Mouse (Mus musculus) thymus, adult 2 months (tissue): Measurements from ENCODE around the gene Rnasek.

ENCODE experiments used
- CTCF ChIP-seq: fragments of 200-500 bp; IDR thresholded peaks from 2 replicates; pipeline ENCODE4 v1.5.1; 2012; ENCODE audit warnings: mild to moderate bottlenecking, control low read depth, low read length, moderate library complexity, borderline replicate concordance; ENCODE audit not compliant: control insufficient read depth, poor library complexity, insufficient read depth; ENCODE audit errors: extremely low read depth
- POLR2A ChIP-seq: fragments of 200-500 bp; IDR thresholded peaks from 2 replicates; pipeline ENCODE4 v1.6.1; 2012; ENCODE audit warnings: mild to moderate bottlenecking, low read length, control low read depth, moderate library complexity; ENCODE audit not compliant: control insufficient read depth, poor library complexity, insufficient read depth; ENCODE audit errors: extremely low read depth

DNA sequence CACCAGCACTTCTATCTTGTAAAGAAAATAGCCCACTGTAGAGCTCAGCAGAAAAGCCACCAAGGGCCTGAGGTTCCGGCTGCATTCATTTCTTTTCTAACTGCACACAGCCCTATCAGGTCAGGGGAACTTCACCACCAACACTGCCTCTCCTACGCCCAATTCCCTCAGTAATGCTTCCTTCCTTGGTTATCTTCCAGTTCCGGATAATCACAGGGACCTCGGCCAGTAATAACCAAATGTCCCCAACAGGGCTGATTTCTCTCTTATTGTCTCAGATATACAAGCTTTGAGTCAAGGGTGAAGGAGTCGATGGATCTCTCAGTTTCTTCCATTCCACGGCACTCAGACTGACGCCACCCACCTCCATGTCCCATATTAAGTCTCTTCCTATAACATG is 32.4 kb downstream of the Rnasek start:
- TF ChIP-seq CTCF (no peak), POLR2A (no peak)
